Mouse (Mus musculus): Measurements from ENCODE around the gene Prune2. TPM values are rescaled to one million over a fixed set of nuclear protein-coding genes. Genes with fewer than 3 reads are reported as not detected.

The Prune2 gene
- polyA plus RNA-seq, 1 experiment from 2014 or later: 1.2 TPM

DNA sequence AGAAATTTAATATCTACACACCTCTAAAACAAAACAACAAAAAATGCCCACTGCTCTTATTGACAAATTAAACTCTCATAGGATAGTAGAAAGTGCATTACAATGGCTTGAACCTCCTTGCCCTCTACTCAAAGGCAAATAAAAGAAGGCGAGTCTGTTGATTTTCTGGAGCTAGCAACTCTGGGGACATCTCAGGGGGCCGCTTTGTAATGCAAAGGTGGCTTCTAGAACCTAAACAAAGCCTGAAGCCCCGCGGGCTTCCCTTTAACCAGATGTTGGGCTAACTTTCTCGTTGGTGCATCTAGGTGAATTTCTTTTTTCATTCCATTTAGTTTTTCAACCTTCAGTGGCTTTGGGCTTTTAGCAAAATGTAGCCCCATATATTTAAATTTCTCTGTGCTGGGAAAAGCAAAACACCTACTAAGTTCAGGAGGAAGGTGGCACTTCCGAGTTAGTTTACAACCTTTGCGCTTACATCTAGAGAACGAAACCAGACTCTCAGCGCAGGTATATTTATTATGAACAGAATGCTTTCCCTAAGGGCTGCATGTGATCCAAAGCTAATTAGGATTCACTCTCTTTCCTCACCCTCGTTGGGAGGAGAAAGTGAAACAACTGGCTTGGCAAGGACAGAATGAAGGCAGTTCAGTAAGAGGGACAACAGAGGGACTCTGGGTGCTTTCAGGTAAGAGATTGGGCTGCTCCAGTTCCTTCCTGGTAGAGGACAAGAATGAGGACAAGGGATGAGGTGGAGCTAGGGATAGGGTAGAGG is 182.4 kb downstream of the Prune2 start:
- Histone ChIP-seq H3K9me3 (ENCODE audit: low read length) (no peaks in the 10 kb centered on the region), H3K4me1 (ENCODE audit: insufficient read depth, low read length) (peaks cover 3% of the 10 kb centered on the region; the same call in 1 of the 2 replicates), H3K27me3 (ENCODE audit: insufficient read depth, low read length) (peaks cover 12% of the 10 kb centered on the region), H3K4me2 (replicated peaks; ENCODE audit: low read depth, low read length) (no peak overlapping the region), H3K9ac (replicated peaks; ENCODE audit: low read length) (no peak overlapping the region), H3K36me3 (ENCODE audit: insufficient read depth, low read length) (no peaks in the 10 kb centered on the region), H3K27ac (ENCODE audit: low read length) (no peak overlapping the region), H3K4me3 (ENCODE audit: low read length) (no peak overlapping the region)
- 29% methylated on average over 10 of the region's 10 CpGs for WGBS
- ATAC-seq (ENCODE audit: low FRiP score, low TSS enrichment): no peak

- no peak; the same call in 1 of the 2 replicates for ATAC-seq (ENCODE audit: low FRiP score, low TSS enrichment)
- no peak overlapping the region for H3K27ac ChIP-seq (ENCODE audit: low read length)
- H3K4me3 ChIP-seq (ENCODE audit: low read length): no peak overlapping the region
- H3K9ac ChIP-seq (replicated peaks; ENCODE audit: low read length): no peak overlapping the region
- H3K4me1 ChIP-seq (ENCODE audit: insufficient read depth, low read length): peaks cover 3% of the 10 kb centered on the region; the same call in 1 of the 2 replicates
- peaks cover 12% of the 10 kb centered on the region for H3K27me3 ChIP-seq (ENCODE audit: insufficient read depth, low read length)
- 62% methylated on average over 12 of the region's 12 CpGs for WGBS
- no peak overlapping the region for H3K4me2 ChIP-seq (replicated peaks; ENCODE audit: low read depth, low read length)
- H3K36me3 ChIP-seq (ENCODE audit: insufficient read depth, low read length): no peaks in the 10 kb centered on the region
- H3K9me3 ChIP-seq (ENCODE audit: low read length): no peaks in the 10 kb centered on the region
Measured at GRCm38 (mm10) chr19:17140016-17140914, 184.3 kb downstream of the Prune2 start.

DNA sequence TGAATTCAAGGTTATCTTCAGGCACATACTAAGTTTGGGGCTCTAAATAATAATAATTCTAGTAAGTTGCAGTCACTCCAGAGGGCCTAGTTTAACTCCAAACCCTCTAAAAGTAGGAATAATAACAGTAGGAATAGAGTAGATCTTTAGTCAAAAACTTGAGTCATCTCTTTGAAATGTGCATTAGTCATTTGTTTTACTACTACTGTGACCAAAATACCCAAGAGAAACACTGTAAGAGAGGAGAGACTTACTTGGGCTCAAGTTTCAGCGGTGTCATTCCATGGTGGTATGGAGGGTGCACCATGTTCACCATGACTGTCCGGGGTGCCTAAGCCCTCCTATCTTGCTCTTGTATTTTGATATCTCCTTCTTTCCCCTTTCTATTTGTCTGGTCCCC is 187.3 kb downstream of the Prune2 start:
- H3K9me3 ChIP-seq (ENCODE audit: low read length): no peaks in the 10 kb centered on the region
- no peak overlapping the region for H3K9ac ChIP-seq (replicated peaks; ENCODE audit: low read length)
- no peak overlapping the region for H3K4me2 ChIP-seq (replicated peaks; ENCODE audit: low read depth, low read length)
- H3K36me3 ChIP-seq (ENCODE audit: insufficient read depth, low read length): no peaks in the 10 kb centered on the region
- H3K4me3 ChIP-seq (ENCODE audit: low read length): no peak overlapping the region
- no peak overlapping the region for H3K27ac ChIP-seq (ENCODE audit: low read length)
- ATAC-seq (ENCODE audit: low FRiP score, low TSS enrichment): no peak
- WGBS: 93% methylated on average over 2 of the region's 2 CpGs
- no peaks in the 10 kb centered on the region for H3K27me3 ChIP-seq (ENCODE audit: insufficient read depth, low read length)
- no peaks in the 10 kb centered on the region for H3K4me1 ChIP-seq (ENCODE audit: insufficient read depth, low read length)

DNA sequence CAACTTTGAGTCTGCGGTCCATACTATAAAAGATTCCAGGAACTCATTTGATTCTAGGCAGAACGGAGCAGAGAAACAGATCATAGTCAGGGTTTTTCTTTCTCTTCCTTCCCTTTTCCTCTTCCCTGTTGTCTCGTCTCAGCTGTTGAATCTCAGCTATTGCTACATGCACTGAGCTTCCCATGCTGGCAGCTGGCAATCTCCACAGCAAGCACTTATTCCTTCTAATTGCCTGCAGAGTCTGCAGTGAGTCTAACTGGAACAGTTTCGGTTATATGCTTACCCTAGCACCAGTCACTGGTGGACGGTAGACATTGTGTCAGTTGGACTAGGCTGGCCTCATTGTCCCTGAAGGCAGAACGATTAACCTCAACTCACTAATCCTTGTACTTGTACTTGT is 188.3 kb downstream of the Prune2 start:
- no peak overlapping the region for H3K4me2 ChIP-seq (replicated peaks; ENCODE audit: low read depth, low read length)
- no peaks in the 10 kb centered on the region for H3K9me3 ChIP-seq (ENCODE audit: low read length)
- H3K4me1 ChIP-seq (ENCODE audit: insufficient read depth, low read length): no peaks in the 10 kb centered on the region
- H3K36me3 ChIP-seq (ENCODE audit: insufficient read depth, low read length): no peaks in the 10 kb centered on the region
- H3K9ac ChIP-seq (replicated peaks; ENCODE audit: low read length): no peak overlapping the region
- no peak for ATAC-seq (ENCODE audit: low FRiP score, low TSS enrichment)
- H3K27me3 ChIP-seq (ENCODE audit: insufficient read depth, low read length): no peaks in the 10 kb centered on the region
- H3K27ac ChIP-seq (ENCODE audit: low read length): no peak overlapping the region
- 84% methylated on average over 6 of the region's 6 CpGs for WGBS
- H3K4me3 ChIP-seq (ENCODE audit: low read length): no peak overlapping the region

DNA sequence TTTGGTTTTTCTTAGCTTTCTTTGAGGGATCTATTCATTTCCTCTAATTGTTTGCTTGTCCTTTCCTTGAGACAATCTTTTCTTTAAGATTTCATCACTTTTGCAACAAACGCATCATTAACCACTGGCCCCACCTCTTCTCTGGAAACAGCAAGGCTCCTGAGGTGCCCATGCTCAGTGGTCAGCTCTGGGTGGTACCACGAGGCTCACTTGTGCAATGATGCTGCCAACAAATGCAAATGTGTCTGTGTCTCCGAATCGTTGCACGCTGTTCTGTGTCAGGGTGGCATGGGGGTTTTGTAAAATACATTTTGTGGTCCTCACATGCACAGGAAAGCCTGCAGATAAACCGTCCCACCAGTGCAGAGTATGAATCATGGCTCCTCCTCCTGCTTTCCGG is 194.1 kb downstream of the Prune2 start:
- Histone ChIP-seq H3K4me3 (ENCODE audit: low read length) (no peak overlapping the region), H3K4me2 (replicated peaks; ENCODE audit: low read depth, low read length) (no peak overlapping the region), H3K9ac (replicated peaks; ENCODE audit: low read length) (no peak overlapping the region), H3K36me3 (ENCODE audit: insufficient read depth, low read length) (no peaks in the 10 kb centered on the region), H3K27ac (ENCODE audit: low read length) (no peak overlapping the region), H3K27me3 (ENCODE audit: insufficient read depth, low read length) (no peaks in the 10 kb centered on the region), H3K9me3 (ENCODE audit: low read length) (no peaks in the 10 kb centered on the region), H3K4me1 (ENCODE audit: insufficient read depth, low read length) (no peaks in the 10 kb centered on the region)
- ATAC-seq (ENCODE audit: low FRiP score, low TSS enrichment): no peak
- 80% methylated on average over 7 of the region's 7 CpGs for WGBS

GRCm38 (mm10) chr19:17151781-17152180 is 195.9 kb downstream of the Prune2 start:
- no peak overlapping the region for H3K4me3 ChIP-seq (ENCODE audit: low read length)
- no peaks in the 10 kb centered on the region for H3K36me3 ChIP-seq (ENCODE audit: insufficient read depth, low read length)
- H3K9me3 ChIP-seq (ENCODE audit: low read length): no peaks in the 10 kb centered on the region
- no peak overlapping the region for H3K9ac ChIP-seq (replicated peaks; ENCODE audit: low read length)
- no peak overlapping the region for H3K27ac ChIP-seq (ENCODE audit: low read length)
- no peaks in the 10 kb centered on the region for H3K4me1 ChIP-seq (ENCODE audit: insufficient read depth, low read length)
- no peak overlapping the region for H3K4me2 ChIP-seq (replicated peaks; ENCODE audit: low read depth, low read length)
- ATAC-seq (ENCODE audit: low FRiP score, low TSS enrichment): no peak
- 80% methylated on average over 6 of the region's 6 CpGs for WGBS
- no peaks in the 10 kb centered on the region for H3K27me3 ChIP-seq (ENCODE audit: insufficient read depth, low read length)

GRCm38 (mm10) chr19:17152461-17152860 is 196.5 kb downstream of the Prune2 start:
- 85% methylated on average over 7 of the region's 7 CpGs for WGBS
- no peak overlapping the region for H3K4me2 ChIP-seq (replicated peaks; ENCODE audit: low read depth, low read length)

GRCm38 (mm10) chr19:17153911-17154639 is 198.2 kb downstream of the Prune2 start:
- H3K27ac ChIP-seq (ENCODE audit: low read length): no peak overlapping the region
- no peak overlapping the region for H3K4me3 ChIP-seq (ENCODE audit: low read length)
- no peaks in the 10 kb centered on the region for H3K4me1 ChIP-seq (ENCODE audit: insufficient read depth, low read length)
- no peak overlapping the region for H3K4me2 ChIP-seq (replicated peaks; ENCODE audit: low read depth, low read length)
- H3K9me3 ChIP-seq (ENCODE audit: low read length): no peaks in the 10 kb centered on the region
- WGBS: 76% methylated on average over 11 of the region's 11 CpGs
- no peaks in the 10 kb centered on the region for H3K36me3 ChIP-seq (ENCODE audit: insufficient read depth, low read length)
- ATAC-seq (ENCODE audit: low FRiP score, low TSS enrichment): no peak
- no peak overlapping the region for H3K9ac ChIP-seq (replicated peaks; ENCODE audit: low read length)
- H3K27me3 ChIP-seq (ENCODE audit: insufficient read depth, low read length): no peaks in the 10 kb centered on the region

More at GRCm38 (mm10) chr19:17152461-17152860, 196.5 kb downstream of the Prune2 start:
- ATAC-seq (ENCODE audit: low FRiP score, low TSS enrichment): no peak
- H3K4me1 ChIP-seq (ENCODE audit: insufficient read depth, low read length): no peaks in the 10 kb centered on the region
- H3K27ac ChIP-seq (ENCODE audit: low read length): no peak overlapping the region
- no peak overlapping the region for H3K4me3 ChIP-seq (ENCODE audit: low read length)
- H3K36me3 ChIP-seq (ENCODE audit: insufficient read depth, low read length): no peaks in the 10 kb centered on the region
- H3K27me3 ChIP-seq (ENCODE audit: insufficient read depth, low read length): no peaks in the 10 kb centered on the region
- no peaks in the 10 kb centered on the region for H3K9me3 ChIP-seq (ENCODE audit: low read length)
- no peak overlapping the region for H3K9ac ChIP-seq (replicated peaks; ENCODE audit: low read length)

- Histone ChIP-seq H3K4me2 (replicated peaks; ENCODE audit: low read depth, low read length) (no peak overlapping the region), H3K27ac (ENCODE audit: low read length) (no peak overlapping the region), H3K9me3 (ENCODE audit: low read length) (no peaks in the 10 kb centered on the region), H3K9ac (replicated peaks; ENCODE audit: low read length) (no peak overlapping the region), H3K4me3 (ENCODE audit: low read length) (no peak overlapping the region), H3K36me3 (ENCODE audit: insufficient read depth, low read length) (no peaks in the 10 kb centered on the region), H3K27me3 (ENCODE audit: insufficient read depth, low read length) (no peaks in the 10 kb centered on the region), H3K4me1 (ENCODE audit: insufficient read depth, low read length) (no peaks in the 10 kb centered on the region)
- ATAC-seq (ENCODE audit: low FRiP score, low TSS enrichment): no peak
- 79% methylated on average over 2 of the region's 2 CpGs for WGBS
Measured at GRCm38 (mm10) chr19:17155216-17155615, 199.3 kb downstream of the Prune2 start.

Data from kidney, embryonic 16.5 days (tissue).